Mouse (Mus musculus): ENCODE data around the gene Loxl1.

DNA sequence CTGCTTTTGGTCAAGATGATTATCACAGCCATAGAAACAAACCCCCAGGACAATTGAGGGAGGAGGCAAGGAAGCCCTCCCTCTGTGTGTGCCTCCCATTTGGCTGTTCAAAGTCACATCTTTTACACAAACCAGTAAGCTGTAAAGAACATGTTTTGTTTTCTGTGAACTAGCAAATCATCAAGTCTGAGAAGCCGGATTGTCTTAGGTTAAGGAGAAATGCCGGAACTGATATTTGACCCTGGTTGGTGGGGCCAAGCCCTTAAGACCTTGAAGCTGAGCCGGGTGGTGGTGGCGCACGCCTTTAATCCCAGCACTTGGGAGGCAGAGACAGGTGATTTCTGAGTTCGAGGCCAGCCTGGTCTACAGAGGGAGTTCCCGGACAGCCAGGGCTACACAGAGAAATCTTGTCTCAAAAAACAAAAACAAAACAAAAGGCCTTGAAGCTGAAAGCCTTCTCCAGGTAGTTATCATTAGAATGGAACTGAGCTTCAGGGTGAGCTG lies 38.8 kb downstream of the Loxl1 start:
- TF ChIP-seq CTCF (IDR thresholded peaks at IDR 0.05; ENCODE audit: control insufficient read depth, insufficient read depth, insufficient read length) = no peak
- TF ChIP-seq MYOD1 (IDR thresholded peaks at IDR 0.05; ENCODE audit: control insufficient read depth, insufficient read length, low read depth) = no peak
- no peak for TF ChIP-seq CEBPB (IDR thresholded peaks at IDR 0.05; ENCODE audit: low read depth)
- no peak for TF ChIP-seq FOSL1 (IDR thresholded peaks at IDR 0.05; ENCODE audit: insufficient read depth, low read length, poor library complexity, severe bottlenecking)
- no peak for TF ChIP-seq MAX (IDR thresholded peaks at IDR 0.05)
- no peak for TF ChIP-seq MYOG (IDR thresholded peaks at IDR 0.05; ENCODE audit: control insufficient read depth, extremely low read depth, insufficient read length)
- TF ChIP-seq USF1 (IDR thresholded peaks at IDR 0.05; ENCODE audit: low read depth) = no peak
